Mouse (Mus musculus): ENCODE measurements around the gene Gm14851.
"Not testable (repeated sequence)": the region's sequence is repeated elsewhere in the genome, so short reads cannot be mapped to it uniquely, and the experiment has no call there.

Gm14851 gene

DNA sequence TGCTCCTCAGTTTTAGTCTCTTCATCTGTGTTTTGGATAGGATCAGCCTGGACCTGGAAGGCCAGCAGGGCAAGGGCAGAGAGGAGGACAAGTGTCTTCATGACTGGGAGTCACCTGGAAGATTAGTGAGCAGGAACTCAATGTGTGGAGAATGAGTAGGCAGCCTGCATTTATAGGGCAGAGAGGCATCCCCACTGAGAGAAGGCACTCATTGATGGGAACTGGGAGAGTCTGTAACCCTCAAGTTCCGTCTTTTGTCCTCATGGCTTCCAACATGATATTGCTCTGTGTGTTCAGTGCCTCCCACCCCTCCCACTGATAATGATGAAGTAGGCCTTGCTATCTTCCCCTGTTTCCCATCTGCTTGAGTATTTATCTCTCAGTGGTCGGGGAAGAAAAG, at the start of gene Gm14851:
Gene Gm14851, minus strand, starts transcription at position 101 of the 400 bp plus-strand sequence.
- DNase-seq (ENCODE audit: low spot score in 2 of 2): not testable (repeated sequence)

DNA sequence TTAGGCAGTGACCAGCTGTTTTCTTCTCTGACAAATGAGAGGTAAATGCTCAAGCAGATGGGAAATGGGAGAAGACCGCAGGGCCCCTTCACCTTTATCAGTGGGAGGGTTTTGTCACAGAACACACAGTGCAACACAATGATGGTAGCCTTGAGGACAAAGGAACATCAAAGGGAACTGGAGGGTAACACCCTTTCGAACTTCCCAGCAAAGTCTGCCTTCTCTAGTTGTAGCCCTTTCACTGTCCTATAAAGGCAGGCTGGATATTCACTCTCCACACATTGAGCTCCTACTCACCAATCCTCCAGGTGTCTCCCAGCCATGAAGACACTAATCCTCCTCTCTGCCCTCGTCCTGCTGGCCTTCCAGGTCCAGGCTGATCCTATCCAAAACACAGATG, 38.5 kb upstream of the Gm14851 start, which contains the start of gene Defa30:
Gene Defa30, plus strand, starts transcription at position 301 of the 400 bp plus-strand sequence.
- not testable (repeated sequence) for DNase-seq (ENCODE audit: low spot score in 2 of 2)

DNA sequence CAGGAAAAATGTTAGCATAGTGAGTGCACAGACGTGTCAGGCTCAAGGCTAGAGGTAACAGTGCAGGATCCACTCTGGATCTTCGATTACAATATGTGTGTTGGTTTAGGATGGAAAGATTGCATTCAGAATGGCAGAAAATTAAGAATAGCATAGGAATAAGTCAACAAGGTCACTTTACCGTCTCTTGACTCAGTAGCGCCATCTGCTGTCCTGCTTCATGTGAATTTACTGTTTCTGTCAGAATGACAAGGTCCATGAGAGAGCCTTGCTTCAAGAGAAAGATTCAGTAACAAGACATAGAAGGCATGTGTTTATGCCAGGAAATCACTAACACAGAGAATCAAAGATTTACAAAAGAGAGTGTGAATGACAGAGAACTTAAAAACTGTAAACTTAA, 2.7 kb downstream of the Gm14851 start:
- DNase-seq (ENCODE audit: low spot score in 2 of 2): no peak

DNA sequence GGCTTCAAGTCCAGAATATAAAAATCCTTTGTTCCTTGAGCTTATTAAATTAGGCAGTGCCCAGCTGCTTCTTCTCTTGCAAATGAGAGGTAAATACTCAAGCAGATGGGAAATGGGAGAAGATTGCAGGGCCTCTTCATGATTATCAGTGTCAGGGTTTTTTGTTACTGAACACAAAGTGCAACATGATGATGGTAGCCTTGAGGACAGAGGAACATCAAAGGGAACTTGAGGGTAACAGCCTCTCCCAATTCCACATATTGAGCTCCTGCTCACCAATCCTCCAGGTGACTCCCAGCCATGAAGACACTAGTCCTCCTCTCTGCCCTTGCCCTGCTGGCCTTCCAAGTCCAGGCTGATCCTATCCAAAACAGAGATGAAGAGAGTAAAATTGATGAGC, 11.7 kb downstream of the Gm14851 start, which contains the start of gene Defa25:
Gene Defa25, plus strand, starts transcription at position 301 of the 400 bp plus-strand sequence.
- DNase-seq (ENCODE audit: low spot score in 2 of 2): not testable (repeated sequence)

DNA sequence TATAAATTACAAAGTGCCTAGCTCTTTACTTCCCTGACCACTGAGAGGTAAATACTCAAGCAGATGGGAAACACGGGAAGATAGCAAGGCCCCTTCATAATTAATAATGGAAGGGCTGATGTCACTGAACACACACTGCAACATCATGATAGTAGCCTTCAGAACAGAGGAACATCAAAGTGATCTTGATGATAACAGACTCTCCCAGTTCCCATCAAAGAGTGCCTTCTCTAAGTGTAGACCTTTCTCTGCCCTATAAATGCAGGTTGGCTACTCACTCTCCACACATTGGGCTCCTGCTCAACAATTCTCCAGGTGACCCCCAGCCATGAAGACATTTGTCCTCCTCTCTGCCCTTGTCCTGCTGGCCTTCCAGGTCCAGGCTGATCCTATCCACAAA, 31.1 kb downstream of the Gm14851 start, which contains the start of gene Defa35:
Gene Defa35, plus strand, starts transcription at position 301 of the 400 bp plus-strand sequence.
- not testable (repeated sequence) for DNase-seq (ENCODE audit: low spot score in 2 of 2)

DNA sequence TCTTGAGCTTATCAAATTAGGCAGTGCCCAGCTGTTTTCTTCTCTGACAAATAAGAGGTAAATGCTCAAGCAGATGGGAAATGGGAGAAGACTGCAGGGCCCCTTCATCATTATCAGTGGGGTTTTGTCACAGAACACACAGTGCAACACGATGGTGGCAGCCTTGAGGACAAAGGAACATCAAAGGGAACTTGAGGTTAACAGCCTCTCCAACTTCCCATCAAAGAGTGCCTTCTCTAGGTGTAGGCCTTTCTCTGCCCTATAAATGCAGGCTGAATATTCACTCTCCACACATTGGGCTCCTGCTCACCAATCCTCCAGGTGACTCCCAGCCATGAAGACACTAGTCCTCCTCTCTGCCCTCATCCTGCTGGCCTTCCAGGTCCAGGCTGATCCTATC, 41.1 kb downstream of the Gm14851 start, which contains the start of gene Defa23:
Gene Defa23, plus strand, starts transcription at position 301 of the 400 bp plus-strand sequence.
- not testable (repeated sequence) for DNase-seq (ENCODE audit: low spot score in 2 of 2)
